Mouse (Mus musculus): ENCODE results near the gene Mrpl12. TPM values are rescaled to one million over a fixed set of nuclear protein-coding genes. Genes with fewer than 3 reads are reported as not detected.

Gene Mrpl12
- total RNA-seq, 2 experiments from 2014 or later = 133 to 143 TPM

- no peak for DNase-seq
- intact Hi-C loops (cut with DNase I; ENCODE audit: low total_unique reads) = no loop called here
These were observed 44.5 kb downstream of the Mrpl12 start for GRCm38 (mm10) chr11:120528903-120529302.

GRCm38 (mm10) chr11:120530085-120530964 is 45.9 kb downstream of the Mrpl12 start, which contains the start of gene Gcgr:
Gene Gcgr (plus strand): TSS chr11:120530699.
- intact Hi-C loops (cut with DNase I; ENCODE audit: low total_unique reads) = no loop called here
- no peak for DNase-seq

- intact Hi-C loops (cut with DNase I; ENCODE audit: low total_unique reads) = no loop called here
- DNase-seq = no peak
These were observed 47.2 kb downstream of the Mrpl12 start for GRCm38 (mm10) chr11:120531646-120532045.

GRCm38 (mm10) chr11:120534093-120534492 is 49.7 kb downstream of the Mrpl12 start:
- intact Hi-C loops (cut with DNase I; ENCODE audit: low total_unique reads) = no loop called here
- DNase-seq = no peak

- no peak for DNase-seq
- intact Hi-C loops (cut with DNase I; ENCODE audit: low total_unique reads) = no loop called here
These were observed 50.7 kb downstream of the Mrpl12 start for GRCm38 (mm10) chr11:120535145-120535544.

GRCm38 (mm10) chr11:120535804-120536203 is 51.4 kb downstream of the Mrpl12 start:
- intact Hi-C loops (cut with DNase I; ENCODE audit: low total_unique reads) = no loop called here
- DNase-seq = no peak

GRCm38 (mm10) chr11:120538485-120538884 is 54.1 kb downstream of the Mrpl12 start:
- peak; percentile 75 for DNase-seq
- intact Hi-C loops (cut with DNase I; ENCODE audit: low total_unique reads) = no loop called here

Other genes with a start within 250 kb of the Mrpl12 start
- 100 to 1,000 TPM; 308 to 391 TPM for gene Actg1, start 136.1 kb upstream of the Mrpl12 start, total RNA-seq (2021)
- under 1 TPM; 0.16 to 0.39 TPM for gene Fscn2, start 123.1 kb upstream of the Mrpl12 start, total RNA-seq (2021)
- gene Faap100, start 105.8 kb upstream of the Mrpl12 start, total RNA-seq (2021) = 10 to 100 TPM; 11.2 to 16.0 TPM
- gene Nploc4, start 46.9 kb upstream of the Mrpl12 start, total RNA-seq (2021) = 10 to 100 TPM; 55.1 to 61.7 TPM
- gene Tspan10, start 42.0 kb upstream of the Mrpl12 start, total RNA-seq (2021) = not detected
- gene Pde6g, start 31.1 kb upstream of the Mrpl12 start, total RNA-seq (2021) = under 1 TPM; 0.16 to 0.35 TPM
- 10 to 100 TPM; 26.5 to 29.0 TPM for gene Oxld1, start 26.5 kb upstream of the Mrpl12 start, total RNA-seq (2021)
- gene Ccdc137, start 26.5 kb upstream of the Mrpl12 start, total RNA-seq (2021) = 1 to 10 TPM; 4.3 to 5.3 TPM
- gene Arl16, start 17.0 kb upstream of the Mrpl12 start, total RNA-seq (2021) = 10 to 100 TPM; 11.4 to 11.8 TPM
- gene Slc25a10, start 7.2 kb downstream of the Mrpl12 start, total RNA-seq (2021) = 1 to 10 TPM; 5.1 to 7.0 TPM
- gene Gcgr, start 46.1 kb downstream of the Mrpl12 start, total RNA-seq (2021) = under 1 TPM in 1 of 2 experiments, not detected in 1; 0.38 TPM
- gene Mcrip1, start 65.1 kb downstream of the Mrpl12 start, total RNA-seq (2021) = 10 to 100 TPM; 31.1 to 33.3 TPM
- gene Ppp1r27, start 66.5 kb downstream of the Mrpl12 start, total RNA-seq (2021) = 100 to 1,000 TPM; 159 to 234 TPM
- 100 to 1,000 TPM; 264 to 301 TPM for gene P4hb, start 88.6 kb downstream of the Mrpl12 start, total RNA-seq (2021)
- 100 to 1,000 TPM; 118 to 144 TPM for gene Arhgdia, start 97.0 kb downstream of the Mrpl12 start, total RNA-seq (2021)
- gene Alyref, start 113.8 kb downstream of the Mrpl12 start, total RNA-seq (2021) = 10 to 100 TPM; 44.6 to 60.9 TPM
- 10 to 100 TPM; 54.0 to 55.6 TPM for gene Anapc11, start 113.8 kb downstream of the Mrpl12 start, total RNA-seq (2021)
- not detected for gene Npb, start 123.9 kb downstream of the Mrpl12 start, total RNA-seq (2021)
- 10 to 100 TPM; 25.7 to 25.8 TPM for gene Pcyt2, start 133.3 kb downstream of the Mrpl12 start, total RNA-seq (2021)
- 1 to 10 TPM; 5.2 to 5.4 TPM for gene Sirt7, start 140.6 kb downstream of the Mrpl12 start, total RNA-seq (2021)
- gene Mafg, start 149.0 kb downstream of the Mrpl12 start, total RNA-seq (2021) = 10 to 100 TPM; 29.9 to 33.1 TPM
- gene Pycr1, start 159.2 kb downstream of the Mrpl12 start, total RNA-seq (2021) = 10 to 100 TPM; 10.3 to 13.3 TPM
- 100 to 1,000 TPM; 111 to 136 TPM for gene Myadml2, start 163.5 kb downstream of the Mrpl12 start, total RNA-seq (2021)
- gene Notum, start 176.6 kb downstream of the Mrpl12 start, total RNA-seq (2021) = under 1 TPM in 1 of 2 experiments, not detected in 1; 0.39 TPM
- gene Aspscr1, start 188.4 kb downstream of the Mrpl12 start, total RNA-seq (2021) = 10 to 100 TPM; 25.0 to 26.9 TPM
- gene Cenpx, start 229.1 kb downstream of the Mrpl12 start, total RNA-seq (2021) = 10 to 100 TPM; 25.7 to 33.3 TPM
- 1 to 10 TPM; 5.2 to 5.4 TPM for gene Lrrc45, start 229.3 kb downstream of the Mrpl12 start, total RNA-seq (2021)
- gene Rac3, start 236.9 kb downstream of the Mrpl12 start, total RNA-seq (2021) = 1 to 10 TPM; 1.5 to 1.9 TPM
- gene Dcxr, start 242.7 kb downstream of the Mrpl12 start, total RNA-seq (2021) = 1 to 10 TPM; 5.4 to 6.2 TPM
- 10 to 100 TPM; 10.6 to 14.4 TPM for gene Cbr2, start 247.5 kb downstream of the Mrpl12 start, total RNA-seq (2021)

Data from gastrocnemius, postnatal 14 days (tissue).